Mouse (Mus musculus) forebrain, embryonic 16.5 days (tissue): ENCODE measurements around the gene Olfr95. TPM values are rescaled to one million over a fixed set of nuclear protein-coding genes. Genes with fewer than 3 reads are reported as not detected.

ENCODE experiments used
- ATAC-seq: fragments of 200-750 bp; cut with Nextera tagmentation; 2 replicates; pipeline ENCODE4 v1.8.0; 2017; ENCODE audit warnings: mild to moderate bottlenecking, moderate library complexity
- H3K27ac ChIP-seq: fragments of 300-500 bp; sonication (generic); 2 replicates; pipeline ENCODE4 v1.5.1; 2014; ENCODE audit warnings: low read length, control low read depth
- H3K27me3 ChIP-seq: fragments of 300-500 bp; sonication (generic); replicated peaks from 2 replicates; pipeline ENCODE4 v1.6.1; 2014; ENCODE audit warnings: low read length; ENCODE audit not compliant: control insufficient read depth, insufficient read depth
- H3K36me3 ChIP-seq: fragments of 300-500 bp; sonication (generic); 2 replicates; pipeline ENCODE4 v1.6.1; 2014; ENCODE audit not compliant: control insufficient read depth, insufficient read depth
- H3K4me1 ChIP-seq: fragments of 300-500 bp; sonication (generic); replicated peaks from 2 replicates; pipeline ENCODE4 v1.6.1; 2014; ENCODE audit warnings: low read length; ENCODE audit not compliant: control insufficient read depth, insufficient read depth
- H3K4me2 ChIP-seq: fragments of 300-500 bp; sonication (generic); 2 replicates; pipeline ENCODE4 v1.6.1; 2014; ENCODE audit warnings: mild to moderate bottlenecking, low read length, control low read depth
- H3K4me3 ChIP-seq: fragments of 300-500 bp; sonication (generic); replicated peaks from 2 replicates; pipeline ENCODE4 v1.5.1; 2014; ENCODE audit warnings: mild to moderate bottlenecking, low read length, control low read depth
- H3K9ac ChIP-seq: fragments of 300-500 bp; sonication (generic); replicated peaks from 2 replicates; pipeline ENCODE4 v1.6.1; 2014; ENCODE audit warnings: low read depth, low read length, control low read depth
- H3K9me3 ChIP-seq: fragments of 300-500 bp; sonication (generic); 2 replicates; pipeline ENCODE4 v1.6.1; 2016; ENCODE audit warnings: low read length; ENCODE audit not compliant: control insufficient read depth
- WGBS: fragments of 180-500 bp; shearing (Covaris S2); extraction: QIAGEN DNeasy Blood & Tissue Kit; methylation state at CpG from one replicate; pipeline ENCODE4 v1.1.7; 2014; 5-methylcytosine and 5-hydroxymethylcytosine counted together
- polyA plus RNA-seq: library from polyadenylated mRNA; unstranded; fragments of >200 nt; fragmentation: Nextera tagmentation; extraction: Ambion mirVana; gene quantifications from 2 replicates; pipeline ENCODE4 v1.2.1, GENCODE M21; 2015

Gene Olfr95
- polyA plus RNA-seq, 1 experiment from 2014 or later, result not detected

DNA sequence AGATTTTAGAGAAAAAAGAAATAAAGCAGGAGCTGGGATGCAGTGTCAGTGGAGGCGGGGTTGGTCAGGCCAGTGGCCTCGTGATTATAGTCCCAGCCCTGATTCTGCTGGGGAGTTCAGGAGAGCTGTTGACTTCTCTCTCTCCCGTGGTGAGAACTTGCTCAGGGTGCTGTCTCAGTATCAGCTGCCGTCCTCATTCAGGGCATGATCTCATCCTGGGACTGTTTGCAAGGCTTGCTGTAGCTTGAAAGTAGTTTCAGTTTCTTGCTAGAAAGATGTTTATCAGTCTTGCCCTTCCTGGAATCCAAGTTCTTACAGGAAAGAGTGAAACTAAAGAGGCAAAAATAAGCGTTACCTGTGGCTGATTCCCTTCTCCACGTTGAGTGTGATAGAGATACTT is 27.4 kb downstream of the Olfr95 start:
- H3K9ac ChIP-seq, result no peak overlapping the region
- no peak for ATAC-seq
- 62% methylated on average over 6 of the region's 6 CpGs for WGBS
- H3K27ac ChIP-seq, result no peak overlapping the region
- no peaks in the 10 kb centered on the region for H3K9me3 ChIP-seq
- H3K4me1 ChIP-seq, result no peaks in the 10 kb centered on the region
- no peaks in the 10 kb centered on the region for H3K36me3 ChIP-seq
- no peak overlapping the region for H3K4me2 ChIP-seq
- no peak overlapping the region for H3K4me3 ChIP-seq
- no peaks in the 10 kb centered on the region for H3K27me3 ChIP-seq

DNA sequence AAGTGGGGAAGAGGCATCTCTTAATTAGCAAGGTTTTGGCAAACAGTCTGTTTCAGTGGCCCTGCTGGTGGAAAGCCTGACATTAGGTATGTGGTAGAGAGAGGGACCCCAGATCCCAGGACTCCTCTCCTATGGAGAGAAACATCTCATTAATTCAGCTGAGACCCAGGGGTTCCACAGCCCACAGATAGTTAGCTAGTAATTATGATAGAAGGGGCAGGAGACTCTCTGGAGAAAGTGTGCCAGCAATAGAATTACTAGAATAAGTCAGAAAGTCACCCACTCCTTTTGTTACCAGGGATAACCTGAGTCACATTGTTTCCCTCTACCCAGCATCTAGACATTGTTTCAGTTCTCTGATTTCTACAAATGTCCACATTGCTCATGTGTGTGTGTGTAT is 51.5 kb downstream of the Olfr95 start, which contains the start of gene Olfr93:
Olfr93 (minus strand) TSS at position 101 of the 400 bp plus-strand sequence.
- Histone ChIP-seq H3K9me3 (no peaks in the 10 kb centered on the region), H3K4me3 (no peak within 1 kb of the TSS), H3K27ac (no peak within 1 kb of the TSS), H3K27me3 (no peaks in the 10 kb centered on the region), H3K4me1 (no peaks in the 10 kb centered on the region), H3K9ac (no peak within 1 kb of the TSS), H3K4me2 (no peak within 1 kb of the TSS), H3K36me3 (no peaks in the 10 kb centered on the region)
- no peak for ATAC-seq

Other genes with a start within 250 kb of the Olfr95 start
- 0.25 TPM in 1 of 2 replicates, not detected in the other for gene 2410137M14Rik, start 231.9 kb downstream of the Olfr95 start, polyA plus RNA-seq
- gene H2-M5, start 223.6 kb downstream of the Olfr95 start, polyA plus RNA-seq, result 1.6 and 2.3 TPM in 2 replicates
- gene Zfp57, start 212.0 kb downstream of the Olfr95 start, polyA plus RNA-seq, result 351 and 383 TPM in 2 replicates
- 1.9 and 2.9 TPM in 2 replicates for gene Mog, start 189.7 kb downstream of the Olfr95 start, polyA plus RNA-seq
- 46.0 and 58.6 TPM in 2 replicates for gene Gabbr1, start 167.2 kb downstream of the Olfr95 start, polyA plus RNA-seq
- gene Olfr90, start 124.6 kb downstream of the Olfr95 start, polyA plus RNA-seq, result not detected in 2 replicates
- gene Olfr91, start 114.8 kb downstream of the Olfr95 start, polyA plus RNA-seq, result not detected in 2 replicates
- not detected in 2 replicates for gene Olfr92, start 93.0 kb downstream of the Olfr95 start, polyA plus RNA-seq
- gene Olfr93, start 51.6 kb downstream of the Olfr95 start, polyA plus RNA-seq, result not detected in 2 replicates
- gene Ubd, start 19.2 kb downstream of the Olfr95 start, polyA plus RNA-seq, result not detected in 2 replicates
- gene Olfr94, start 12.1 kb downstream of the Olfr95 start, polyA plus RNA-seq, result not detected in 2 replicates
- not detected in 2 replicates for gene Olfr96, start 7.0 kb upstream of the Olfr95 start, polyA plus RNA-seq
- gene Olfr97, start 24.2 kb upstream of the Olfr95 start, polyA plus RNA-seq, result not detected in 2 replicates
- not detected in 2 replicates for gene Olfr98, start 50.6 kb upstream of the Olfr95 start, polyA plus RNA-seq
- gene H2-M3, start 57.1 kb upstream of the Olfr95 start, polyA plus RNA-seq, result 0.67 and 0.81 TPM in 2 replicates
- gene Olfr99, start 70.3 kb upstream of the Olfr95 start, polyA plus RNA-seq, result not detected in 2 replicates
- gene Olfr101, start 91.2 kb upstream of the Olfr95 start, polyA plus RNA-seq, result not detected in 2 replicates
- not detected in 2 replicates for gene Olfr102, start 103.9 kb upstream of the Olfr95 start, polyA plus RNA-seq
- not detected in 2 replicates for gene Olfr103, start 126.6 kb upstream of the Olfr95 start, polyA plus RNA-seq
- gene Olfr104-ps, start 146.5 kb upstream of the Olfr95 start, polyA plus RNA-seq, result not detected in 2 replicates
- not detected in 2 replicates for gene Olfr105-ps, start 165.9 kb upstream of the Olfr95 start, polyA plus RNA-seq
- not detected in 2 replicates for gene Olfr106-ps, start 177.3 kb upstream of the Olfr95 start, polyA plus RNA-seq
- gene Olfr107, start 186.1 kb upstream of the Olfr95 start, polyA plus RNA-seq, result not detected in 2 replicates
- not detected in 2 replicates for gene Olfr108, start 232.4 kb upstream of the Olfr95 start, polyA plus RNA-seq
- gene Olfr109, start 245.8 kb upstream of the Olfr95 start, polyA plus RNA-seq, result not detected in 2 replicates